Mouse (Mus musculus) c-Kit-positive CD71-positive TER-119-positive erythroid progenitor cells, embryonic 14.5 days (primary cell): ENCODE data around the gene Pik3r5.

Experiments
- DNase-seq: peaks from one replicate; pipeline ENCODE4 v3.0.0-alpha.2; 2013; ENCODE audit warnings: low spot score

Pik3r5 gene

GRCm38 (mm10) chr11:68431699-68432360, at the start of gene Pik3r5:
Gene Pik3r5, plus strand, starts transcription at chr11:68432121.
- DNase-seq, result peak; percentile 47

- DNase-seq, result no peak
Observed at GRCm38 (mm10) chr11:68383519-68383918, 48.4 kb upstream of the Pik3r5 start.

DNA sequence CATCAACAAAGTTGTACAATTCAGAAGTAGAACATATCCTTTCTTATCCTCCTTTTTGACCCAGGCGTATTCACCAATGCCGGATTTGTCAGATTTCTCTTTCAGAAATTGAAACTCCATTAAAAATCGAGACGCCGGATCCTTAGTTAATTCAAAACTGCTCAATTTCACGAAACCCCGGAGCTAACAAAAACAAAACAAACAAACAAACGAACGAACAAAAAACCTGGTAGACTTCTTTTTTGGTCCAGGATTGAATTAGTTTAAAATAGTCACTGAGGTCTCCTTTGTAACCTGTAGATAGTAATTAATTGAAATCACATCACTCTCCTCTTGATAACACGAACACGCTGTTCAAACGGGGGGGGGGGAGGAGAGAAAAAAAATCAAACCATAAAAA, 47.8 kb upstream of the Pik3r5 start:
- DNase-seq, result no peak

DNA sequence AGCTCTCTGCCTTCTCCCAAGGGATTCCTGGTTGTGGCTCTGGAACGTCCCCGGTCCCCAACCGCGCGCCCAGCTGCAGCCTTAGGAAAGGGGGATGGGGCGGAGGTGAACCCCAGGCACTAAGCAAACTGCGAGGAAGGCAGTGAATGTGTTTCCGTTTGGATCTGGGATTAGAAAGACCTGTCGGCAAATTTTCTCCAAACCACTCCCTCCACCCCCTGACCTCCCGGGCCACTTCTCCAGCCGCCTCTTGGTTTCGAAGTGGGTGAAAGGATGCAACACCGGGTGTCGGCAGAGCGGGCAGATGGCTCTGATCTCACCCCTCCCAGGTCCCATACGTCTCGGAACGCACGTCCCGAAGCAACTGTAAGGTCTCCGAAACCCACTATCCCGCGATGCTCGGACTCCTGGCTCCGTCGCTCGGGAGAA, 47.3 kb upstream of the Pik3r5 start:
- no peak for DNase-seq

- no peak for DNase-seq
Observed at GRCm38 (mm10) chr11:68385021-68385821, 46.7 kb upstream of the Pik3r5 start.

- no peak for DNase-seq
Observed at GRCm38 (mm10) chr11:68385921-68386588, 45.9 kb upstream of the Pik3r5 start.

DNA sequence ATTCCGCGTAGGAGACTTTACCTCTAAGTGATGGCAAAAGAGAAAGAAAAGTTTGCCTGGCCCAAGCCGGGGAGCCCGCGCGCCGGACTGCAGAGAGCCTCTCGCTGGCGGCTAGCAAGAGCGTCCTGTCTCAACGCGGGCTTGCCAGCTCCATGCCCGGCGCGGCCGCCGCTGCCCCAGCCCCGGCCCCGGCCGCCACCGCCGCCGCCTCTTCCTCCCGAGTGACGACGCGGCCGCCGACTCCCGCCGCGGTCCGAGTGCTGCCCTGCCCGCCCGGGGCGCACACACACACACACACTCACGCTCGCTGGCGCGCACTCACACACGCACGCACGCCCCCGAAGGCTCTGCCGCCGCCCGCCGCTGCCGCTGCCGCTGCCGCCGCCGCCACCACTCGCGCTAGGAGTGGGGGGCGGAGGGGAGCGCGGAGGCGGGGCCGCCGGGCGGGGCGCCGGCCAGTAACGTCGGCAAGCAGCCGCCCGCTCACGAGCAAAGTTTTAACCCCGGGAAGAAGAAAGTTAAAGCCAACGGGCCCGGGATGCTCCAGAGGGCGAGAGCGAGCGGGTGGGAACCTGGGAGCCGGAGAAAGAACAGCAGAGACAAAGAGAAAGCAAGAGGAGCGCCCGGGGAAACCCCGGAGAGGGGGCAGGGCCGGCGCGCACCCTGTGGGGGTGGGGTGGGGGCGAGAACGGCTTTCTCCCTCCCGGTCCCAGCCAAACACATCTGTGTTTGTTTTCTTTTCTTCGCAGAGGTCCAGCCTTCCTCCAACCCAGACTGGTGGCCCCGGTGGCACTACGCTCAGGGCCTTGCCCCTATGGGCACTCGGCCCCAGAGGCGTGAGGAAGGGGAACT, 45.1 kb upstream of the Pik3r5 start:
- no peak for DNase-seq

GRCm38 (mm10) chr11:68387441-68387760, 44.5 kb upstream of the Pik3r5 start:
- no peak for DNase-seq

GRCm38 (mm10) chr11:68387971-68388654, 43.8 kb upstream of the Pik3r5 start:
- DNase-seq, result no peak

GRCm38 (mm10) chr11:68388655-68389015, 43.3 kb upstream of the Pik3r5 start:
- no peak for DNase-seq

DNA sequence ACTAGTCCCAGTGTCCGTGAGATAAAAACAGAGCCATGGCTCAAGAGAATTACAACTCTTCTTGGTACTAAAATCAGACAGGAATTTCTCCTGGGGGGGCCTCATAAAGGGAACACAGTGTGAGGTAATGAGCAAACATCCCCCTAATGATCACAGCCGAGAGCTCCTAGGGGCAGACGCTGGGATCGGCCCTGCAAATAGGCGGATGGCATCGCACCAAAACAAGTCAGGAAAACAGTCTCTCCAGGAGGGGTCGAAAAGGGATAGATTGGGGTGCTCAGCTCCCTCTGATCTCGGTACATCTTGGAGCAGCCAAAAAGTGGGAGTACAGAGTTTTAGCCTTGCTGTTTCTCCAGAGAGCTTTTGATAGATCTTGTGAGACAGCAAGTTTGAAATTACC, 42.3 kb upstream of the Pik3r5 start:
- no peak for DNase-seq

- no peak for DNase-seq
Observed at GRCm38 (mm10) chr11:68390381-68391287, 41.3 kb upstream of the Pik3r5 start.

- no peak for DNase-seq
Observed at GRCm38 (mm10) chr11:68393897-68394490, 37.9 kb upstream of the Pik3r5 start.

GRCm38 (mm10) chr11:68394749-68395148, 37.2 kb upstream of the Pik3r5 start:
- DNase-seq, result no peak

DNA sequence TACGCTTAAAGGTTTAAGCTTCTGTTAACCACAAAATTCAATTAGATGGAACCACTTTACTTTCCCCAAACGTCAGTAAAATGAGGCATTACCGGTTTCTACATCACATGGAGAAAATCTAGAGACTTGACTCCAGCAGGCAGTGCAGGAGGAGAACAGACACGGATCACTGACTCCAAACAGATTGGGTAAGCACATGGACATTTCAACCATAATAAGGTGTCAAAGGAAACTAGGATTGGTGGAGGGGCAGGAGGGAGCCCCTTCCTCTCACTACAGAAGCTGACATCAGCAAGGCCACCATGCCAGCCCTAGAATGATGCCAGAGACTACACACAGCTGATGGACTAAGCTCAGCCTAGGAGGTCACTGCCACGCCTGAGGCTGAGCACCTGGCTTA, 36.4 kb upstream of the Pik3r5 start:
- DNase-seq, result no peak

GRCm38 (mm10) chr11:68398891-68399547, 32.9 kb upstream of the Pik3r5 start:
- DNase-seq, result no peak

GRCm38 (mm10) chr11:68399548-68400020, 32.3 kb upstream of the Pik3r5 start:
- no peak for DNase-seq

GRCm38 (mm10) chr11:68400021-68400671, 31.8 kb upstream of the Pik3r5 start:
- no peak for DNase-seq

DNA sequence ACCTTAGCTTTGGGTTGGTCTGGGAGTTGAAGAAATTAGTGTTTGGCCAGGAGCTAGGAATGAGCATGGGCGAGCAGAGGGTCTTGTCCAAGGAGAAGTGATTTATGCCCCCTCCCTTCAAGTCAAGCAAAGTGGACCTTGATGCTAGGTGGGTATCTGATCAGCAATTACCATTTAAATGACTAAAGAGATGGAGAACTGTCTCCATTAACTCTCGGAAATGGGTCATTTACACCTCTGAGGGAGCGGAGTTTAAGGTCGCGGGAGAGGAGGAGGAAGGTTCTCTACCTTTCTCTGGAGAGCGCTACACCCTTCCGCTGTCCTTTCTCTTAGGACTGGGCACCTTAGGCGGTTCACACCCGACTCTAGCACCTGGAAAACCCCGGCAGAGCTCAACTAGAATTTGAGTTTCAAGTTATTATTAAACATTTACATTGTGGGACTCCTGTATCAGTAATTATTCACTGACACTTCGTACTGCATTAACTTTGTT, 31.1 kb upstream of the Pik3r5 start, which contains the start of gene Ntn1:
Ntn1 (minus strand) TSS at position 97 of the 493 bp plus-strand sequence.
- DNase-seq, result no peak
